Mouse (Mus musculus) hindbrain, embryonic 12.5 days (tissue): Measurements from ENCODE around the gene Cab39l. TPM values are rescaled to one million over a fixed set of nuclear protein-coding genes. Genes with fewer than 3 reads are reported as not detected.

Experiments used
- ATAC-seq: fragments of 200-750 bp; cut with Nextera tagmentation; 2 replicates; pipeline ENCODE4 v1.8.0; 2017; ENCODE audit warnings: moderate TSS enrichment; ENCODE audit not compliant: low FRiP score
- H3K27ac ChIP-seq: fragments of 300-500 bp; sonication (generic); 2 replicates; pipeline ENCODE4 v1.5.1; 2016; ENCODE audit warnings: mild to moderate bottlenecking
- H3K27me3 ChIP-seq: fragments of 300-500 bp; sonication (generic); 2 replicates; pipeline ENCODE4 v1.6.1; 2016; ENCODE audit warnings: mild to moderate bottlenecking
- H3K36me3 ChIP-seq: fragments of 300-500 bp; sonication (generic); 2 replicates; pipeline ENCODE4 v1.6.1; 2016; ENCODE audit warnings: mild to moderate bottlenecking
- H3K4me1 ChIP-seq: fragments of 300-500 bp; sonication (generic); 2 replicates; pipeline ENCODE4 v1.6.1; 2016
- H3K4me2 ChIP-seq: fragments of 300-500 bp; sonication (generic); replicated peaks from 2 replicates; pipeline ENCODE4 v1.6.1; 2016; ENCODE audit warnings: mild to moderate bottlenecking
- H3K4me3 ChIP-seq: fragments of 300-500 bp; sonication (generic); 2 replicates; pipeline ENCODE4 v1.5.1; 2016; ENCODE audit warnings: mild to moderate bottlenecking
- H3K9ac ChIP-seq: fragments of 300-500 bp; sonication (generic); 2 replicates; pipeline ENCODE4 v1.6.1; 2016; ENCODE audit warnings: mild to moderate bottlenecking, moderate library complexity
- H3K9me3 ChIP-seq: fragments of 300-500 bp; sonication (generic); replicated peaks from 2 replicates; pipeline ENCODE4 v1.6.1; 2016; ENCODE audit warnings: mild to moderate bottlenecking
- WGBS: fragments of 180-500 bp; shearing (Covaris S2); methylation state at CpG from one replicate; pipeline ENCODE4 v1.1.7; 2016; 5-methylcytosine and 5-hydroxymethylcytosine counted together
- polyA plus RNA-seq: library from polyadenylated mRNA; unstranded; fragments of >200 nt; fragmentation: Nextera tagmentation; extraction: Ambion mirVana; gene quantifications from 2 replicates; pipeline ENCODE4 v1.2.1, GENCODE M21; 2016

Cab39l gene
- polyA plus RNA-seq, 1 experiment from 2014 or later: 35.8 TPM

GRCm38 (mm10) chr14:59625806-59626364 lies 185.1 kb downstream of the Cab39l start:
- Histone ChIP-seq H3K4me3 (peak overlapping the region; percentile 60), H3K9me3 (no peaks in the 10 kb centered on the region), H3K9ac (peak overlapping the region; percentile 70), H3K27me3 (peaks cover 42% of the 10 kb centered on the region), H3K4me2 (peak overlapping the region; percentile 67), H3K36me3 (0 out of 2 replicates have a peak, but pooled peaks cover 2% of the 10 kb centered on the region), H3K4me1 (peaks cover 35% of the 10 kb centered on the region), H3K27ac (peak overlapping the region; percentile 82)
- peak; percentile 68 for ATAC-seq
- WGBS: under 1% methylated on average over 51 of the region's 51 CpGs

DNA sequence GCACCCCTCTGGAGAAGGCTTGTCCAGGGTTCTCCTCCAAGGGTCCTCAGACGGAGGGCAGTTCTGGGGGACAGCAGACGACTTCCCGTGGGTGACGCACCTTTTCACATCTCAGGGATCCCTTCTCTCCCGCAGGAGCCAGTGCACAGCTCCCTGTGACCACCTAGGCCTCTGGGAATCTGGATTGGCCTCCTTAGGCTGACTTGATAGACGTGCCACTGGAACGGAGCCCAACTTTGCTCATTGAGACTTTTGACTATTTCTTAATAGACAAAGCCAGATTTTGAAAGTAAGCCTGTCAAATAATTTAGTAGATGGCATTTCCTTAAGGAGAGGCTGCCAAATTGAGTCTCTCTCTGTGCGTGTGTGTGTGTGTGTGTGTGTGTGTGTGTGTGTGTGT lies 185.9 kb downstream of the Cab39l start:
- no peak for ATAC-seq
- H3K27me3 ChIP-seq: peaks cover 42% of the 10 kb centered on the region
- no peak overlapping the region; the same call in 1 of the 2 replicates for H3K27ac ChIP-seq
- H3K4me2 ChIP-seq: peak overlapping the region; percentile 67
- H3K4me1 ChIP-seq: peaks cover 35% of the 10 kb centered on the region
- H3K36me3 ChIP-seq: 0 out of 2 replicates have a peak, but pooled peaks cover 2% of the 10 kb centered on the region
- no peaks in the 10 kb centered on the region for H3K9me3 ChIP-seq
- H3K4me3 ChIP-seq: peak overlapping the region; percentile 60
- peak overlapping the region; percentile 70 for H3K9ac ChIP-seq
- WGBS: 35% methylated on average over 8 of the region's 8 CpGs

- Histone ChIP-seq H3K9ac (peak overlapping the region; percentile 70), H3K4me2 (peak overlapping the region; percentile 67), H3K27me3 (peaks cover 38% of the 10 kb centered on the region), H3K4me1 (peaks cover 35% of the 10 kb centered on the region), H3K9me3 (no peaks in the 10 kb centered on the region), H3K27ac (peak overlapping the region; percentile 12; the same call in 1 of the 2 replicates), H3K36me3 (0 out of 2 replicates have a peak, but pooled peaks cover 2% of the 10 kb centered on the region), H3K4me3 (peak overlapping the region; percentile 60)
- WGBS: 36% methylated on average over 9 of the region's 9 CpGs
- no peak for ATAC-seq
These were observed 186.4 kb downstream of the Cab39l start for GRCm38 (mm10) chr14:59627142-59627680.

DNA sequence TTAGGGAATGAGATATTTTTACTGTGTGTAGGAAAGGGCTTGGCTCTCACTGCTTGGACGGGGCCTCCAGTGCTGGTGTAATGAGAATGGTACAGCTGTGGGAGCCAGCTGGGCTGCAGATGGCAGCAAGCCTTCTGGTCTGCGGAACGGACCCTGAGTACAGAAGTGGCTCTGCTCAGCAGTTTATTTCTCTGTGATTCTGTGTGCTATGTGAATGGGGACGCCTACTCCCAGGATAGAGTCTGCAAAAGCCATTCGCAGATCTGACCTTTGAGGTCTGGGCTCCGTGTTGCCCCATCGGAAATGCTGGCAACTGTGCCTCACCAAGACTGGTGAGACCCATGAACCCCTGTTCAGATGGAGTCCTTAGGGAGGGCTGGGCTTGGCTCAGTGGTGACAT lies 187.1 kb downstream of the Cab39l start:
- 44% methylated on average over 7 of the region's 7 CpGs for WGBS
- Histone ChIP-seq H3K27ac (peak overlapping the region; percentile 48), H3K9me3 (no peaks in the 10 kb centered on the region), H3K4me3 (peak overlapping the region; percentile 60), H3K36me3 (0 out of 2 replicates have a peak, but pooled peaks cover 2% of the 10 kb centered on the region), H3K4me2 (peak overlapping the region; percentile 67), H3K9ac (peak overlapping the region; percentile 45), H3K27me3 (peaks cover 34% of the 10 kb centered on the region), H3K4me1 (peaks cover 35% of the 10 kb centered on the region)
- no peak for ATAC-seq

- Histone ChIP-seq H3K9ac (no peak overlapping the region), H3K36me3 (0 out of 2 replicates have a peak, but pooled peaks cover 2% of the 10 kb centered on the region), H3K27ac (no peak overlapping the region), H3K4me1 (peaks cover 35% of the 10 kb centered on the region), H3K4me3 (no peak overlapping the region), H3K9me3 (no peaks in the 10 kb centered on the region), H3K27me3 (peaks cover 22% of the 10 kb centered on the region), H3K4me2 (no peak overlapping the region)
- no peak for ATAC-seq
- 89% methylated on average over 15 of the region's 15 CpGs for WGBS
These were observed 188.5 kb downstream of the Cab39l start for GRCm38 (mm10) chr14:59629308-59629707.

- no peaks in the 10 kb centered on the region for H3K9me3 ChIP-seq
- H3K36me3 ChIP-seq: 0 out of 2 replicates have a peak, but pooled peaks cover 2% of the 10 kb centered on the region
- peaks cover 29% of the 10 kb centered on the region for H3K4me1 ChIP-seq
- H3K4me3 ChIP-seq: no peak overlapping the region
- H3K9ac ChIP-seq: no peak overlapping the region
- peaks cover 17% of the 10 kb centered on the region for H3K27me3 ChIP-seq
- H3K4me2 ChIP-seq: no peak overlapping the region
- no peak overlapping the region for H3K27ac ChIP-seq
- no peak for ATAC-seq
- 85% methylated on average over 9 of the region's 9 CpGs for WGBS
These were observed 189.3 kb downstream of the Cab39l start for GRCm38 (mm10) chr14:59630096-59630495.

DNA sequence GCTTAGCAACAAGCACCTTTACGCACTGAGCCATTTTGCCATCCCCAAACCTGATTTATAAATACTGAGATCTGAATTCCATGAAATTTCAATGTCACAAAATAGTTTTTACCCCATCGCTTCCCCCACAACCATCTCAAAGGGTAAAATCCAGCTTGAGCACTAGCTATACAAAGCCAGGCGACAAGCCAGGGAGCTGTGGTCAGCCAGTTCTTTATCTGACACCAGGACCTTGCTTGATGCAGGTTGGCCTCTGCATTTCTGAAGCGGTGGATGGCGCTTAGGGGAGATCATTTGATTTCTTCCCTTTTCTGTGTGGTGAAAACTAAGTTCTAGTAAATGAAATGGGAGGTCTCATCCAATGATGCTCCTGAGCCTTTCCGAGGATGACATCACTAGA lies 191.3 kb downstream of the Cab39l start:
- Histone ChIP-seq H3K4me1 (peaks cover 14% of the 10 kb centered on the region), H3K27ac (no peak overlapping the region), H3K9ac (no peak overlapping the region), H3K9me3 (no peaks in the 10 kb centered on the region), H3K4me2 (no peak overlapping the region), H3K36me3 (0 out of 2 replicates have a peak, but pooled peaks cover 2% of the 10 kb centered on the region), H3K4me3 (no peak overlapping the region), H3K27me3 (peaks cover 11% of the 10 kb centered on the region)
- 94% methylated on average over 6 of the region's 6 CpGs for WGBS
- no peak for ATAC-seq

GRCm38 (mm10) chr14:59633295-59633898 lies 192.6 kb downstream of the Cab39l start:
- H3K27me3 ChIP-seq: no peaks in the 10 kb centered on the region
- H3K9ac ChIP-seq: no peak overlapping the region
- 0 out of 2 replicates have a peak, but pooled peaks cover 2% of the 10 kb centered on the region for H3K36me3 ChIP-seq
- no peak overlapping the region for H3K4me2 ChIP-seq
- H3K27ac ChIP-seq: no peak overlapping the region
- 81% methylated on average over 5 of the region's 5 CpGs for WGBS
- H3K4me1 ChIP-seq: 0 out of 2 replicates have a peak, but pooled peaks cover 2% of the 10 kb centered on the region
- no peak for ATAC-seq
- H3K9me3 ChIP-seq: no peaks in the 10 kb centered on the region
- H3K4me3 ChIP-seq: no peak overlapping the region

GRCm38 (mm10) chr14:59633988-59634387 lies 193.2 kb downstream of the Cab39l start:
- 78% methylated on average over 9 of the region's 9 CpGs for WGBS
- Histone ChIP-seq H3K4me3 (no peak overlapping the region), H3K4me1 (0 out of 2 replicates have a peak, but pooled peaks cover 2% of the 10 kb centered on the region), H3K27ac (no peak overlapping the region), H3K4me2 (no peak overlapping the region), H3K9ac (no peak overlapping the region), H3K36me3 (0 out of 2 replicates have a peak, but pooled peaks cover 2% of the 10 kb centered on the region), H3K27me3 (no peaks in the 10 kb centered on the region), H3K9me3 (no peaks in the 10 kb centered on the region)
- no peak for ATAC-seq

Other genes starting within 250 kb of the Cab39l start
- 99.2 TPM in 2 replicates for gene Rcbtb1, start 239.8 kb upstream of the Cab39l start, polyA plus RNA-seq
- not detected in 2 replicates for gene Gm6904, start 180.8 kb upstream of the Cab39l start, polyA plus RNA-seq
- gene Phf11a, start 143.4 kb upstream of the Cab39l start, polyA plus RNA-seq: not detected in 2 replicates
- 0.22 TPM in 1 of 2 replicates, not detected in the other for gene Phf11b, start 99.6 kb upstream of the Cab39l start, polyA plus RNA-seq
- gene Phf11d, start 75.5 kb upstream of the Cab39l start, polyA plus RNA-seq: 0.53 and 0.61 TPM in 2 replicates
- 0.51 and 0.80 TPM in 2 replicates for gene Phf11c, start 45.6 kb upstream of the Cab39l start, polyA plus RNA-seq
- gene Setdb2, start 88 bp upstream of the Cab39l start, polyA plus RNA-seq: 9.6 and 11.6 TPM in 2 replicates
- 34.1 and 35.2 TPM in 2 replicates for gene Cdadc1, start 157.0 kb downstream of the Cab39l start, polyA plus RNA-seq
- 22.4 and 27.9 TPM in 2 replicates for gene Shisa2, start 184.3 kb downstream of the Cab39l start, polyA plus RNA-seq